Mouse (Mus musculus) megakaryocyte-erythroid progenitor cell, adult 5-6 weeks (primary cell): ENCODE measurements around the gene Atxn7l3. TPM values are rescaled to one million over a fixed set of nuclear protein-coding genes. Genes with fewer than 3 reads are reported as not detected.

ENCODE experiments used
- total RNA-seq, 2 experiments: library from RNA; stranded (forward) in 1 of 2; stranded (reverse) in 1 of 2; fragments of 200-1000, 215-1000 nt in 1 of 2; fragments of >200 nt in 1 of 2; fragmentation: Nextera tagmentation in 1 of 2; gene quantifications; 2 replicates each; pipeline ENCODE4 v1.2.3; 2014 to 2017

Atxn7l3 gene
- total RNA-seq, 2 experiments from 2014 or later: 21.5 to 34.0 TPM

Other genes starting within 250 kb of the Atxn7l3 start
- gene Mpp2, start 208.1 kb downstream of the Atxn7l3 start, total RNA-seq (2014; fragmentation: Nextera tagmentation): 3.2 and 3.7 TPM in 2 replicates
- gene Mpp2, start 208.1 kb downstream of the Atxn7l3 start, total RNA-seq (2017): 3.1 and 4.2 TPM in 2 replicates
- not detected in 2 replicates for gene Ppy, start 195.3 kb downstream of the Atxn7l3 start, total RNA-seq (2014; fragmentation: Nextera tagmentation)
- gene Ppy, start 195.3 kb downstream of the Atxn7l3 start, total RNA-seq (2017): not detected in 2 replicates
- gene Pyy, start 188.8 kb downstream of the Atxn7l3 start, total RNA-seq (2014; fragmentation: Nextera tagmentation): not detected in 2 replicates
- not detected in 2 replicates for gene Pyy, start 188.8 kb downstream of the Atxn7l3 start, total RNA-seq (2017)
- gene Nags, start 151.1 kb downstream of the Atxn7l3 start, total RNA-seq (2014; fragmentation: Nextera tagmentation): 7.4 and 9.5 TPM in 2 replicates
- 1.6 and 2.1 TPM in 2 replicates for gene Nags, start 151.1 kb downstream of the Atxn7l3 start, total RNA-seq (2017)
- gene Tmem101, start 140.2 kb downstream of the Atxn7l3 start, total RNA-seq (2014; fragmentation: Nextera tagmentation): 4.7 and 9.3 TPM in 2 replicates
- 11.8 and 15.7 TPM in 2 replicates for gene Tmem101, start 140.2 kb downstream of the Atxn7l3 start, total RNA-seq (2017)
- 110 TPM in 2 replicates for gene Lsm12, start 111.3 kb downstream of the Atxn7l3 start, total RNA-seq (2014; fragmentation: Nextera tagmentation)
- gene Lsm12, start 111.3 kb downstream of the Atxn7l3 start, total RNA-seq (2017): 71.3 and 94.9 TPM in 2 replicates
- 71.5 and 93.3 TPM in 2 replicates for gene G6pc3, start 107.0 kb downstream of the Atxn7l3 start, total RNA-seq (2014; fragmentation: Nextera tagmentation)
- 39.9 and 59.4 TPM in 2 replicates for gene G6pc3, start 107.0 kb downstream of the Atxn7l3 start, total RNA-seq (2017)
- 10.7 and 16.6 TPM in 2 replicates for gene Hdac5, start 66.5 kb downstream of the Atxn7l3 start, total RNA-seq (2014; fragmentation: Nextera tagmentation)
- gene Hdac5, start 66.5 kb downstream of the Atxn7l3 start, total RNA-seq (2017): 6.1 and 11.4 TPM in 2 replicates
- 36.4 and 48.1 TPM in 2 replicates for gene BC030867, start 47.7 kb downstream of the Atxn7l3 start, total RNA-seq (2014; fragmentation: Nextera tagmentation)
- 7.5 and 12.3 TPM in 2 replicates for gene BC030867, start 47.7 kb downstream of the Atxn7l3 start, total RNA-seq (2017)
- gene Asb16, start 27.9 kb downstream of the Atxn7l3 start, total RNA-seq (2014; fragmentation: Nextera tagmentation): 2.2 and 2.5 TPM in 2 replicates
- gene Asb16, start 27.9 kb downstream of the Atxn7l3 start, total RNA-seq (2017): 0.84 and 1.3 TPM in 2 replicates
- 14.5 and 19.8 TPM in 2 replicates for gene Tmub2, start 11.7 kb downstream of the Atxn7l3 start, total RNA-seq (2014; fragmentation: Nextera tagmentation)
- gene Tmub2, start 11.7 kb downstream of the Atxn7l3 start, total RNA-seq (2017): 10.0 and 27.4 TPM in 2 replicates
- gene Ubtf, start 23.1 kb upstream of the Atxn7l3 start, total RNA-seq (2014; fragmentation: Nextera tagmentation): 90.4 and 102 TPM in 2 replicates
- gene Ubtf, start 23.1 kb upstream of the Atxn7l3 start, total RNA-seq (2017): 162 and 180 TPM in 2 replicates
- 0.42 and 0.46 TPM in 2 replicates for gene Slc4a1, start 69.6 kb upstream of the Atxn7l3 start, total RNA-seq (2014; fragmentation: Nextera tagmentation)
- gene Slc4a1, start 69.6 kb upstream of the Atxn7l3 start, total RNA-seq (2017): 0.27 and 6.8 TPM in 2 replicates
- not detected in 2 replicates for gene Rundc3a, start 96.8 kb upstream of the Atxn7l3 start, total RNA-seq (2014; fragmentation: Nextera tagmentation)
- not detected in 2 replicates for gene Rundc3a, start 96.8 kb upstream of the Atxn7l3 start, total RNA-seq (2017)
- gene Slc25a39, start 111.3 kb upstream of the Atxn7l3 start, total RNA-seq (2014; fragmentation: Nextera tagmentation): 115 and 148 TPM in 2 replicates
- 43.8 and 55.9 TPM in 2 replicates for gene Slc25a39, start 111.3 kb upstream of the Atxn7l3 start, total RNA-seq (2017)
- gene Grn, start 133.7 kb upstream of the Atxn7l3 start, total RNA-seq (2014; fragmentation: Nextera tagmentation): 16.1 and 17.8 TPM in 2 replicates
- 5.4 and 14.2 TPM in 2 replicates for gene Grn, start 133.7 kb upstream of the Atxn7l3 start, total RNA-seq (2017)
- gene Fam171a2, start 151.1 kb upstream of the Atxn7l3 start, total RNA-seq (2014; fragmentation: Nextera tagmentation): 0.82 TPM in 1 of 2 replicates, not detected in the other
- 0.28 TPM in 1 of 2 replicates, not detected in the other for gene Fam171a2, start 151.1 kb upstream of the Atxn7l3 start, total RNA-seq (2017)
- 27.7 and 30.8 TPM in 2 replicates for gene Itga2b, start 173.5 kb upstream of the Atxn7l3 start, total RNA-seq (2014; fragmentation: Nextera tagmentation)
- gene Itga2b, start 173.5 kb upstream of the Atxn7l3 start, total RNA-seq (2017): 26.5 and 73.4 TPM in 2 replicates